Mouse (Mus musculus): ENCODE measurements around the gene Cnih2. TPM values are rescaled to one million over a fixed set of nuclear protein-coding genes. Genes with fewer than 3 reads are reported as not detected.

The Cnih2 gene
- total RNA-seq, 2 experiments from 2014 or later: 0.57 to 0.82 TPM

DNA sequence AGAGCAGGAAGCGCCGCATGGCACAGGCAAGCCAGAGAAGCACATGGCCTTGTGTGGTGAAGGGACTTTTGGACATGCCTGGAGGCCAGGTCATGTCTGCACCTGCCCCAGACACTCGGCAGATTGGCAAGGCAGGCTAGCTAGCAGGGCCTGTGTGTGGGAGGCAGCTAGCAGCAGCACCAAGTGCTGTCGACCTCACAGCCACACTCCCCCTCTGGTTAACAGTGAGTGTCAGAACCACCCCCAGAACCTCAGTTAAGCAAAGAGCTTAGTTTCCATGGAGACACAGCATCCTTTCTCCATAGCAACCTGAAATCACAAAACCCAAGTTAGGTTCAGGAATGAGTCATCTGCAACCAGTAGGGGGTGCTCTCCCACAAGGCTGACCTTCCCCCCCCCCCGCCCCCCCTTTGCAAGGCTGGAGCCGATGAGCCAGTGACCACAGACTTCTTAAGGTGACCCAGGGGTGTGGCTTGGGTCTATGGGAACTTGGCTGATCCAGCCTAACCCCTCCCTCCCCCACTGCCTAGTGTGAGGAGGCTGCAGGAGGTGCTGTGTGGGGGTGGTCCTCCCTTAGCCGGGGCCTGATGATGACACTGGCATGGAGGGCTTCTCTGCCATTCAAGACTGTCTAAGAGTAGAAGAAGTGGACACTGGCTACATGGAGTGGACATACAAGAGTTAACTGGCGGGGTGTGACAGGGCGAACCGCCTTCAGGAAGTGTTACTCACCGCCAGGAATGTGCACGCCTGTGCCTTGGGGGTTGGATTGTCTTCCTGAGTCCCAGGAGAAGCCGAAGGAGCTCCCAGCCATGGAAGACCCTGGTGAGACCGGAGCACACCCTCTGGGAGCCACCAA is 48.0 kb downstream of the Cnih2 start, which contains the start of gene Rin1:
Rin1 (plus strand) TSS at position 435 of the 859 bp plus-strand sequence.
- peak; percentile 52 to 65 for DNase-seq
- intact Hi-C loops (cut with DNase I): no loop called here

DNA sequence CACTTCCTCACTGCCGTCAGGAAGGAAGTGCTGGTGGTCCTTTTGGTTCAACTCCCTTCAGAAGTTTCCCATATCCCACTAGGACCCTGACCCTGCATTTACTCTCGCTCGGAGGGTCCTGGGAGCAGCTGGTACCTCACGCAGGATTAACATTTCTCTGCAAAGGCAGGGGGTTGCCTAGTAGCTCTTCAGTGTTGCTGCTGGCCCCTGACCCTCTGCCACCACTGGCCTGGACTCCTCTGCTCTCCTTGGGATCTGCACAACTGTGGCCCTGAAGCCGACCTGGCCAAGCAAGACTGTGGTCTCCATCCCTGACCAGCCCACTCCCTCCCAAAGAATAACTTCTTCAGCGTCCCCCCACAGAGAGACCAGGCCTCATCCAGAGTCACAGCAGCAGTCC is 49.0 kb downstream of the Cnih2 start:
- intact Hi-C loops (cut with DNase I): no loop called here

DNA sequence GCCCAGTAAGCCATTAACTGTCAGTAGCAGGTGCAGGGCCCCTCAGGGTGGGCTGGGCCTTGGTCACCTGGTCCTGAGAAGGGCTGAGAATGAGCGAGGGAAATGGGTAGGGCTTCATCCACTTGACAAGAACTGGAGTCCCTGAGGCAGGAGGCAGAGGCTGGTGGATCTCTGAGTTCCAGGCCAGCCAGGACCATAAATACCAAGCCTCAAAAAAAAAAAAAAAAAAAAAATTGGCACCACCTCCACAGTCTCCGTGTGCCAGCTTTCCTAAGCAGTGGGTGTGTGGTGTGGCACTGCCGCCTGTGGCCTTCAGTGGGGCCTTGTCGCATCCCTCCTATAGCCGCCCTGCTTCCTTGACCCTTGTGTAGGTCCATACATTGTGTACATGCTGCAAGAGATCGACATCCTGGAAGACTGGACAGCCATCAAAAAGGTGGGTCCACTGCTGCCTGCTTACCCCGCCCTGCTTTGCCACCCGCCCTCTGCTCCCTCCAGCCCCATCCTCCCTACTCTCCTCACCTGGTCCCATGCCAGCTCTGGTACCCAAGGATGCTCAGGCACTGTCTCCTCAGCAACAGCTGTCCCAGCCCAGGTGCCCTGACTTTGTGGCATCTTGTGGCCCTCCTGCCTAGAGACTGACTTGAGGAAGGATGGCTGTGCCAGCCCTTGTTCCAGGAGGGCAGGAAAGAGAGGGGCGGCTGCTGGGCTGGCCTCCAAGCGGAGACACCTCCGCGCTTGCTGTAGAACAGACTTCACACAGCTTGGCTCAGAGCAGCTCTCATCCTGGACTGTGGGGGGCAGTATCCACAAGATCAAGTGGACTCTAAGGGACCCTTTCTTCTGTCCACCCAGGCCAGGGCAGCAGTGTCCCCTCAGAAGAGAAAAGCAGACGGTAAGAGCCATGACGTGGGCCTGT is 49.9 kb downstream of the Cnih2 start:
- no peak for DNase-seq
- intact Hi-C loops (cut with DNase I): no loop called here

More for the DNA sequence above, 49.0 kb downstream of the Cnih2 start:
- DNase-seq: no peak

DNA sequence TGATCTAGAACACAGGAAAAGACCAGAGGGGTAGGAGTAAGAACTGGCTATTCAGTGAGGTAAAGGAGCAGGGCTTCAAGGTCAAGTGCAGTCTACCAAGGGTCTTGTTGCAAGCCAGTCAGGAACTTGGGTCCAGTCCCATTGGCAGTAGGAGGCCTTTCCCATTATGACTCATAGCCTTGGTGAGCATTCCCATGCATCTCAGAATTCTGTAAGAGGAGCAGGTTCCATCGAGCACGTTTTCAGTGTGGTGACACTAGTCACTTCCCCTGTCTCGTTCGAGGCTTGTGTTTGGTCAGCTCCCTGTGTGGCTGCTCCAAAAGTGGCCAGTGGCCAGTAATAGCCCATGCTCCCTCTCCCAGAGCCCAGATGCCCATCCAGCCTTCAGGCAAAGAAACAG is 52.8 kb downstream of the Cnih2 start:
- DNase-seq: no peak
- intact Hi-C loops (cut with DNase I): no loop called here

Other genes starting within 250 kb of the Cnih2 start
- gene Ctsf, start 243.4 kb downstream of the Cnih2 start, total RNA-seq (2021): 10 to 100 TPM; 54.7 to 56.0 TPM
- gene Actn3, start 220.6 kb downstream of the Cnih2 start, total RNA-seq (2021): under 1 TPM; 0.37 to 0.53 TPM
- gene Zdhhc24, start 219.9 kb downstream of the Cnih2 start, total RNA-seq (2021): 1 to 10 TPM; 4.0 to 5.0 TPM
- 1 to 10 TPM; 5.1 to 5.3 TPM for gene Bbs1, start 191.9 kb downstream of the Cnih2 start, total RNA-seq (2021)
- 10 to 100 TPM; 37.4 to 38.2 TPM for gene Dpp3, start 170.2 kb downstream of the Cnih2 start, total RNA-seq (2021)
- under 1 TPM; 0.53 to 0.94 TPM for gene Peli3, start 155.4 kb downstream of the Cnih2 start, total RNA-seq (2021)
- gene Mrpl11, start 136.4 kb downstream of the Cnih2 start, total RNA-seq (2021): 10 to 100 TPM; 62.0 to 67.0 TPM
- gene Npas4, start 108.2 kb downstream of the Cnih2 start, total RNA-seq (2021): under 1 TPM; 0.10 to 0.24 TPM
- gene Slc29a2, start 74.7 kb downstream of the Cnih2 start, total RNA-seq (2021): 10 to 100 TPM; 21.2 to 23.9 TPM
- 10 to 100 TPM; 38.3 to 45.5 TPM for gene B4gat1, start 59.7 kb downstream of the Cnih2 start, total RNA-seq (2021)
- gene AC124502.3, start 59.6 kb downstream of the Cnih2 start, total RNA-seq (2021): 1 to 10 TPM; 1.6 to 2.3 TPM
- gene Brms1, start 57.2 kb downstream of the Cnih2 start, total RNA-seq (2021): 10 to 100 TPM; 13.5 to 15.6 TPM
- 1 to 10 TPM; 2.1 to 2.4 TPM for gene Rin1, start 48.0 kb downstream of the Cnih2 start, total RNA-seq (2021)
- 10 to 100 TPM; 33.8 to 39.7 TPM for gene Cd248, start 30.4 kb downstream of the Cnih2 start, total RNA-seq (2021)
- 1 to 10 TPM; 3.3 to 3.5 TPM for gene Tmem151a, start 13.0 kb downstream of the Cnih2 start, total RNA-seq (2021)
- 10 to 100 TPM; 72.8 to 78.3 TPM for gene Yif1a, start 10.0 kb downstream of the Cnih2 start, total RNA-seq (2021)
- 100 to 1,000 TPM; 193 to 204 TPM for gene Rab1b, start 8.6 kb upstream of the Cnih2 start, total RNA-seq (2021)
- gene Klc2, start 20.0 kb upstream of the Cnih2 start, total RNA-seq (2021): 10 to 100 TPM; 38.8 to 42.8 TPM
- 10 to 100 TPM; 24.5 to 27.8 TPM for gene Pacs1, start 174.6 kb upstream of the Cnih2 start, total RNA-seq (2021)
- 100 to 1,000 TPM; 129 to 136 TPM for gene Sf3b2, start 196.9 kb upstream of the Cnih2 start, total RNA-seq (2021)
- 10 to 100 TPM in 1 of 2 experiments, 1 to 10 TPM in 1; 9.4 to 14.6 TPM for gene Gal3st3, start 199.8 kb upstream of the Cnih2 start, total RNA-seq (2021)
- not detected for gene Catsper1, start 237.2 kb upstream of the Cnih2 start, total RNA-seq (2021)